Mouse (Mus musculus): ENCODE results near the gene Olfr1426. TPM values are rescaled to one million over a fixed set of nuclear protein-coding genes. Genes with fewer than 3 reads are reported as not detected.

Gene Olfr1426
- polyA plus RNA-seq, 1 experiment from 2014 or later = not detected

DNA sequence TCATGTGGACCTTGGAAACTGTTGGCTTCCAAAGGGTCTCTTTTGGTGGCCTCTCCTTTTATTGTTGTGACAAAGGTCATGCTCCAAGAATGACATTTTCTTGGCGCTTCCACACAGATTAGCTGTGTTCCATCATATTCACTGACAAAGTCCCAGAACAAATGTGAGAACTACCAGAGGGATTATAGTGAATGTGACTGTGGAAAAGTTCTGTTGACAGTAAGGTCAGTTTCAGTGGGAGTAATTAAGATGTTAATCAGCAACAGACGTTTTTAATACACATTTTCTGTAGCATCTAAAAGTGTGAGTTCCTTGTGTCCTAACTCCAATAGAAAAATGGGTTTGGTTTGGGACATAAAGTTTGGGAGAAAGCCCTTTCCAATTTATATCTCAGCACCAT is 50.6 kb downstream of the Olfr1426 start, which contains the start of gene Olfr1423:
Olfr1423 (minus strand) TSS at position 101 of the 400 bp plus-strand sequence.
- no peaks in the 10 kb centered on the region for H3K36me3 ChIP-seq
- H3K4me3 ChIP-seq (replicated peaks) = no peak within 1 kb of the TSS
- no peak within 1 kb of the TSS for H3K27ac ChIP-seq
- H3K4me1 ChIP-seq (replicated peaks) = no peaks in the 10 kb centered on the region
- H3K9ac ChIP-seq = no peak within 1 kb of the TSS
- no peak for ATAC-seq
- no peaks in the 10 kb centered on the region for H3K9me3 ChIP-seq
- no peak within 1 kb of the TSS for H3K4me2 ChIP-seq (replicated peaks)
- no peaks in the 10 kb centered on the region for H3K27me3 ChIP-seq (replicated peaks)
- 68% methylated on average over 2 of the region's 2 CpGs for WGBS

- H3K4me1 ChIP-seq (replicated peaks) = no peaks in the 10 kb centered on the region
- H3K4me3 ChIP-seq (replicated peaks) = no peak overlapping the region
- H3K9me3 ChIP-seq = no peaks in the 10 kb centered on the region
- H3K4me2 ChIP-seq (replicated peaks) = no peak overlapping the region
- no peak for ATAC-seq
- H3K27me3 ChIP-seq (replicated peaks) = no peaks in the 10 kb centered on the region
- H3K27ac ChIP-seq = no peak overlapping the region
- H3K36me3 ChIP-seq = no peaks in the 10 kb centered on the region
- H3K9ac ChIP-seq = no peak overlapping the region
These were observed 54.1 kb downstream of the Olfr1426 start for GRCm38 (mm10) chr19:12037727-12038126.

Other genes starting within 250 kb of the Olfr1426 start
- gene Olfr1418, start 230.9 kb downstream of the Olfr1426 start, polyA plus RNA-seq (2015; fragmentation: Nextera tagmentation; extraction: Ambion mirVana) = not detected in 2 replicates
- gene Olfr1419, start 216.9 kb downstream of the Olfr1426 start, polyA plus RNA-seq (2015; fragmentation: Nextera tagmentation; extraction: Ambion mirVana) = not detected in 2 replicates
- not detected in 2 replicates for gene Olfr1420, start 205.4 kb downstream of the Olfr1426 start, polyA plus RNA-seq (2015; fragmentation: Nextera tagmentation; extraction: Ambion mirVana)
- gene Patl1, start 179.6 kb downstream of the Olfr1426 start, polyA plus RNA-seq (2015; fragmentation: Nextera tagmentation; extraction: Ambion mirVana) = 16.7 and 17.4 TPM in 2 replicates
- gene Osbp, start 126.1 kb downstream of the Olfr1426 start, polyA plus RNA-seq (2015; fragmentation: Nextera tagmentation; extraction: Ambion mirVana) = 4.2 and 4.4 TPM in 2 replicates
- not detected in 2 replicates for gene Olfr1423, start 50.7 kb downstream of the Olfr1426 start, polyA plus RNA-seq (2015; fragmentation: Nextera tagmentation; extraction: Ambion mirVana)
- gene Olfr1424, start 29.3 kb downstream of the Olfr1426 start, polyA plus RNA-seq (2015; fragmentation: Nextera tagmentation; extraction: Ambion mirVana) = not detected in 2 replicates
- not detected in 2 replicates for gene Olfr1425, start 14.3 kb downstream of the Olfr1426 start, polyA plus RNA-seq (2015; fragmentation: Nextera tagmentation; extraction: Ambion mirVana)
- not detected in 2 replicates for gene Olfr1427, start 11.3 kb upstream of the Olfr1426 start, polyA plus RNA-seq (2015; fragmentation: Nextera tagmentation; extraction: Ambion mirVana)
- not detected in 2 replicates for gene Olfr1428, start 23.9 kb upstream of the Olfr1426 start, polyA plus RNA-seq (2015; fragmentation: Nextera tagmentation; extraction: Ambion mirVana)
- gene Olfr76, start 31.2 kb upstream of the Olfr1426 start, polyA plus RNA-seq (2015; fragmentation: Nextera tagmentation; extraction: Ambion mirVana) = not detected in 2 replicates
- gene Olfr1555-ps1, start 78.1 kb upstream of the Olfr1426 start, polyA plus RNA-seq (2015; fragmentation: Nextera tagmentation; extraction: Ambion mirVana) = not detected in 2 replicates
- not detected in 2 replicates for gene Olfr1431, start 108.6 kb upstream of the Olfr1426 start, polyA plus RNA-seq (2015; fragmentation: Nextera tagmentation; extraction: Ambion mirVana)
- gene Olfr1432, start 140.6 kb upstream of the Olfr1426 start, polyA plus RNA-seq (2015; fragmentation: Nextera tagmentation; extraction: Ambion mirVana) = not detected in 2 replicates
- gene Olfr262, start 149.6 kb upstream of the Olfr1426 start, polyA plus RNA-seq (2015; fragmentation: Nextera tagmentation; extraction: Ambion mirVana) = not detected in 2 replicates
- gene Olfr235, start 169.0 kb upstream of the Olfr1426 start, polyA plus RNA-seq (2015; fragmentation: Nextera tagmentation; extraction: Ambion mirVana) = not detected in 2 replicates
- not detected in 2 replicates for gene Olfr1434, start 187.8 kb upstream of the Olfr1426 start, polyA plus RNA-seq (2015; fragmentation: Nextera tagmentation; extraction: Ambion mirVana)
- gene Olfr1436, start 207.1 kb upstream of the Olfr1426 start, polyA plus RNA-seq (2015; fragmentation: Nextera tagmentation; extraction: Ambion mirVana) = not detected in 2 replicates
- gene Olfr1437, start 233.1 kb upstream of the Olfr1426 start, polyA plus RNA-seq (2015; fragmentation: Nextera tagmentation; extraction: Ambion mirVana) = not detected in 2 replicates
- not detected in 2 replicates for gene Olfr1438-ps1, start 243.9 kb upstream of the Olfr1426 start, polyA plus RNA-seq (2015; fragmentation: Nextera tagmentation; extraction: Ambion mirVana)